Mouse (Mus musculus) adrenal gland, postnatal 36 days (tissue): ENCODE results near the gene Zfpm1. TPM values are rescaled to one million over a fixed set of nuclear protein-coding genes. Genes with fewer than 3 reads are reported as not detected.
"Not testable (repeated sequence)": the region's sequence is repeated elsewhere in the genome, so short reads cannot be mapped to it uniquely, and the experiment has no call there.

Source experiments
- DNase-seq, 2 experiments: peaks; one replicate each; pipeline ENCODE4 v3.0.0; 2021; ENCODE audit warnings: mixed read lengths in 1 of 2
- total RNA-seq, 2 experiments: library from RNA; stranded (reverse); gene quantifications; 2 replicates each; pipeline ENCODE4 v1.2.3; 2021

Zfpm1 gene
- total RNA-seq, 2 experiments from 2014 or later: 14.0 to 15.5 TPM

DNA sequence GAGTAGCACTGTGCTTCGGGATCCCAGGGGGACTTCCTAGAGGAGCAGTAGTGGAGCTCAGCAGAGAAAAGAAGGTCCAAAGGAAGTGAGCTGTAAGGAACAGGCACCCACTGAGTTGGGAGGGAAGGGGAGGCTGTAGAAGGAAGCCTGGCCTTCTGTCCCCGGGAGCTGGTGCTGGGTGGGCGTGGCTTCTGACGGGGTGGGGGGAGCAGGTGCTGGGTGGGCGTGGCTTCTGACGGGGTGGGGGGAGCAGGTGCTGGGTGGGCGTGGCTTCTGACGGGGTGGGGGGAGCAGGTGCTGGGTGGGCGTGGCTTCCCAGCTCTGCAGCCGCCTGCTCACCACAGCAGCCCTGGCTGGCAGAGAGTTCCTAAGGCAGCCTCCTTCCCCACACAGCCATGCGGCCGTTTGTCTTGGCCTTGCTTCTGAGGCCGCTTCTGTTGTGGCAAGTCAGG is 42.0 kb downstream of the Zfpm1 start:
- DNase-seq: not testable (repeated sequence)

DNA sequence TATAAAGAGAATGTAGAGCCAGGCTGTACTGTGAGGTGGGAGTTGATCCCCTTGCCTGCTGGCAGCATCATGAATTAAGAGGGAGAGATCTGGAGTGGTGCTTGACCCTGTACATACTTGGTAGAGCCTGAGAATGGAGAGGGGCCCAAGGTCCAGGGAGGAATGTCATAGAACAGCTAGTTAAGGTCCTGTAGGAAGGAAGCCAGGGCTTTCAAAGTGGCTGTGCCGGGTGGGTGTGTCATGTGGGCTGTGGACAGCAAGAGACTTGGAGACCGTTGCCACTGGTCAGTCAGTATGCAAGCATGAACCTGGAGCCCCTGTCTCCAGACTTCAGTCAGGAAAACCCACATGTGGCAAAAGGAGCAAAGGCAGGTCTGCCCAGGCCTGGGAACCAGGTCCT is 43.3 kb downstream of the Zfpm1 start:
- DNase-seq: no peak

DNA sequence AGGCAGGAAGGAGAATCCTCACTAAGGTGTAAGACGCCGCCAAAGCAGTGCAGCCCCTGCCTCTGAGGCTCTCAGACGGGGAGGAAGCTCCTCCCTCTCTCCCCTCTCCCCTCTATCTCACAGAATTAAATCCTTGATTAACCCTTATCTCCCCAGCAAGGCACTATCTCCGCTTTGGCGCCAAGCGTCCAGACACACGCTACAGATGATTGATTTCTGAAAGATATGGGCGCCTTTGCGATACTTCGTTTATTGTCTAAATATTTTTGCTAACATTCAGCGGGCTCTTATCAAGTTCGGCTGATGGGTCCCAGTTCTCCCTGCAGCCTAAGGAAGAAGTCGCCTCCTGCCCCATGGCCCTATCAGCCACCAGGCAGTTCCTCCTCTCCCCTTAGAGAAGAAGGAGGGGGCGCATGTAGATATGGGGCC is 44.2 kb downstream of the Zfpm1 start:
- DNase-seq: no peak

DNA sequence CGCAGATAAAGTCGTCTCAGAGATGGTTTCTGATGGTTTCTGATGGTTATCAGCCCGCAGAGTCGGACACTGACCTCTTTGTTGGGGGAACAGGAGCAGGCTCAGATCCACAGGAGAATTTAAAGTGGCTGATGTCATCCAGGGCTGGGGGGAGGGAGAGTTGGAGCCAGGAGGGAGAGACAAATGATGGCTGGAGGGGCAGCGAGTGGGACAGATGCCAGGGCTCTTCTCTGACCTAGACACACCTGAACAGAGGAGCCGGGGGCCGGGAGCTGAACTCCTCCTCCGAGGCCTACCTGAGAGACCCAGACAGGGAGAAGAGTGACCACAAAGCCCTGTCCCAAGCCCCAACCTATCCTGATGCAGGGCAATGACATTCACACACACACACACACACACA is 47.1 kb downstream of the Zfpm1 start:
- no peak for DNase-seq

DNA sequence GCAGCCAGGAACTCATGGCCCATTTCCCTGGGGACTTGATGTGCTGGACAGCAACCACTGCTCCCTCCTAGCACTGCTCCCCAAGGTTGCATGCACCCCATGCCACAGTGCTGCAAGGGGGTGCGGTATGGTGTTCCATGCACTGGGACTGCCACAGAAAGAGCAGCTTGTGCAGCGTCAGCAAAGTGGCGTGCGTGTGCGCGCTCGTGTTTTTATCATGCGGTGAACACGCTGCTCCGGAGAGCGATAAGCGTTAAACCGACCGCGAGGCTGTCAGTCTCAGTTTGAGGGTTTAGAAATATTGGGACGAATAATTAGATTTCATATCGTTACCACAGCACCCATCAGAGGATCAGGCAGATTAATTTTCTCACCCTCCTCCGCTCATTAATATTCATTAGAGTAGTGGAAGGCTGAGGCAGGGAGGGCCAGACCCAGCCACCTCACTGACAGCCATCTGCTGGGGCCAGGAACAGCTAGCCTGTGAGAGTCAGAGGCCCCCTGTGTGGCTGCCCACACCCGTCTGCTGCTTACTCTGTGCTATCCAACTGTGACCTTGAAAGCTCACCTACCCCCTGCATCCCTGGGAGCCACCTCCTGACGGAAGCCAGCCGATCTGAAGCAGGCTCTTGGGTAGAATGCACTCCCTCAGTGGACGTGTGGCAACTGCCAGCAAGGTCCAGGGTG is 47.8 kb downstream of the Zfpm1 start:
- DNase-seq: no peak

DNA sequence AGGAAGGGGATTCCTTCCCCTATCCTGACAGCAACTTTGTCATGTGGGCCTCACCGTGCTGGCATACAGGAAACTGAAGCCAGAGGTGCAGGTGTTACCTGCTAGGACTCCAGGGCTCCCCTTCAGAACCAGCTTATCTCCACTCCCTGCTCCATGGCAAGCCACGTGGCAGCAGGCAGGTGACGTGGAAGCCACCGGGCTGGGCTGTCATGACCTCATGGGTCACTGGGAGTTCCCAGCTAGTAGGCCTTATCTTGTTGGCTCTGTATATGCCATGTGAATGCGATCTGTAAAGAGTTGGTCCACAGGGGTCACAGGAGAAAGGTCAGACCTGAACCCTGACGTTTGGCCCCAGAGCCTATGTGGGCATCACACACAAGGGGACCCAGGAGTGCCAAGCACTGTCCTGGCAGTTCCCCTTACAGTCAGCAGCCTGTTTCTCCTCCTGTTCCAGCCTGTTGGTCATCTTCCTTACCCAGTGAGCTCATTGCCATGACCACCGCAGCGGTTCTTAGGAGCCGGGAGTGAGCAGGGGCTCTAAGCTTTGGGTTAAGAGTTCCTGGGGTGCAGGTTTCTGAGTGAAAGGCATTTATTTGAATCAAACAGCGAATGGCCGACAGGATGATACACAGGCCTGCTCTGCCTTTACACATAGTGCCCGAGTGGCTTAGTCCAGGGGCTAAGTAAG is 48.6 kb downstream of the Zfpm1 start:
- no peak for DNase-seq

DNA sequence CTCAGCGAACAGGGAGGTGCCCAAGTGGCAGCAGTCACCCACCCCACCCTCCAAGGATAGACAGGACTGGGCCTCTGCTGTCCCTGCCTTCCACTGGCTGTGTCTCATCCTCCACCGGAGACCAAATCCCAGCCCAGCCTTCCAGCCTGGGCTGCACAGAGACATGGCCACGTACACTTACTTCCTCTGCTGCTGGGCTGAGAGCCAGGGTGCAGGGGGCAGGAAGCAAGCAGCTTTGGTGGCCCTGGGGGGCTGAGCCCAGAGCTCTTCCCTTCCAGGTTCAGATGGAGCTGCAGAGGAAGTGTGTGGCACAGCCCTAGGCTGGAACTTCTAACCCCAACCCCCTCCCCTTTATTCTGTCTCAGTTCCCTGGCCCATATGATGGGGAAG is 49.2 kb downstream of the Zfpm1 start:
- DNase-seq: peak; percentile 61 to 78

DNA sequence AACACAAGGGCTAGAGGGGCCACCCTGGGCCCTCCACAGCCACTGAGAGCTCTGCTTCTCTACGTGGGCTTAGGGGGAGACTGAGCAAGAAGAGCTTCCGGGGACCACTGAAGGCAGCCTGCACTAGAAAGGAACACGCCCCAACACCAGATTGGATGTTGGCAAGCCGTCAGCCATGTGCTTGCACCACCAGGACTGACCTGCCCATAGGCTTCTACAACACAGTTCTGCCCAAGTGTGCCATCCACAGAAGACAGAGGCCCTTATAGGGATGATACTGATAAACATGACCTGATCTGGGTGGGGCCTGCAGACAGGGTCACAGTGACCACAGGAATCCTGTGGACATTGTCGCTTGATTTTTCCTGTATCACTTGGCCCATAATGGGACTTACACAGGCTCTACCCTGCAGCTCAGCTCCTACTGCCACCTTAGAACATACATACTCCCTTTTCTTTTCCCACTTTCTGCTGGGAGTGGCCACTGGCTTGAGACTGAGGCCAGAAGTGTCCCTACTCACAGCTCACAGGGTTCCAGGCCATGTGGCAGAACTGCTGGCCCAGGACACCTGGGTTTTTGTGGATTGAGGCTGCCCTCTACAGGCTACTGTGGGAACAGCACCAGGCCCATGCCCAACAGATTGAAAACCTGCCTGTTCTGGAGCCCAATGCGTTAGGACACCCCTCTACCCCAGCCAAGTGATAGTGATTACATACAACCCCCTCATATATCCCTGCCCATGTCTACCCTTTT is 51.0 kb downstream of the Zfpm1 start:
- DNase-seq: peak; percentile 86 to 88

DNA sequence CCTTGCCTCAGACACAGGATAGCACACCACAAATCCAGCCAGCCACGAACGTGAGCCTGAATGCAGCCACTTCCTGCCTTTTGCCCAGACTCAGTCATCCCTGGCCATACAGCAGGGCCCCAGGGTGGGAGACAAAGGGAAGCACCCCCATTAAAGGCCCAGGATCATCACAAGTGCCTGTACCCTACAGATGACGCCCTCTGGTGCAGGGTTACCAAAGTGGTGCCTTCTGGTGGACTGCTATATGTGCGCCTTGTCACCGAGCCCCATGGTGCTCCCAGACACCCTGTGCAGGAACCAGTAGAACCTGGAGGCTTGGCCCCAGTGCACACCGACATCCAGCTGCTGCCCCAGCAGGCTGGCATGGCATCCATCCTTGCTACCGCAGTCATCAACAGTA is 51.6 kb downstream of the Zfpm1 start:
- no peak for DNase-seq

DNA sequence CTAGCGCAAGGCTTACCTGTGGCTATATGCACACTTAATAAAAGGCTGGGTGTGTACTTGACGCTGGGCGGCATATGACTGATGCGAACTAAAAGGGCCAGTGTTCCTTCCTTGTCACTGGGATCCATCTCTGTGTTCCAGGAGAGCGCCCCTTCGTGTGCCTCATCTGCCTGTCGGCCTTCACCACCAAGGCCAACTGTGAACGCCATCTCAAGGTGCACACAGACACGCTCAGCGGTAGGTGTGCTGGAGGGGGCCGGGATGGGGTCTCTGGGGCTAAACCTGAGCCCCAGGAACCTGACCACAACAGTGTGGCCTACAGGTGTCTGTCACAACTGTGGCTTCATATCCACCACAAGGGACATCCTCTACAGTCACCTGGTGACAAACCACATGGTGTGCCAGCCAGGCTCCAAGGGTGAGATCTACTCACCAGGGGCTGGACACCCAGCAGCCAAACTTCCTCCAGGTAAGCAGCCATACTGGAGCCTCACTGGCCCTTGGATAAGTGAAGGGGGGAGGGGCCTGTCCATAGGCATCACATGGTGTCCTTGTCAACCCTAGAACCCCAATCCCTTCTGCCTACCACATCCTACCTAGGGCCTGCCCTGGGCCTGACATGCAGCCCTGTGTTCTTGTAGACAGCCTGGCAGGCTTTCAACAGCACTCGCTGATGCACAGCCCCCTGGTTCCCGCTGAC is 53.0 kb downstream of the Zfpm1 start:
- no peak for DNase-seq

DNA sequence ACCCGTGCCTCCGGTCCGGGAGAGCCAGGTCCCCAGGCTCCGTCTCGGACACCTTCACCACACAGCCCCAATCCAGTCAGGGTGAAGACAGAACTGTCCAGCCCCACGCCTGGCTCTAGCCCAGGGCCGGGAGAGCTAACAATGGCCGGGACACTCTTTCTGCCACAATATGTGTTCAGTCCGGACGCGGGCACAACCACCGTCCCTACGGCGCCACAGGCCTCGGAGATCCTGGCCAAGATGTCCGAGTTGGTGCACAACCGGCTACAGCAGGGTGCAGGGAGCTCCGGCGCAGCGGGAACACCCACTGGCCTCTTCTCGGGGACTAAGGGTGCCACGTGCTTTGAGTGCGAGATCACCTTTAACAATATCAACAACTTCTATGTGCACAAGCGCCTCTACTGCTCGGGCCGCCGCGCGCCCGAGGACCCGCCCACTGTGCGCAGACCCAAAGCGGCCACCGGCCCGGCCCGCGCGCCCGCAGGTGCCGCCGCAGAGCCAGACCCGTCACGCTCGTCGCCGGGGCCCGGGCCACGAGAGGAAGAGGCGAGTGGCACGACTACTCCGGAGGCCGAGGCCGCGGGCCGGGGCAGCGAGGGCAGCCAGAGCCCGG is 53.8 kb downstream of the Zfpm1 start:
- no peak for DNase-seq

DNA sequence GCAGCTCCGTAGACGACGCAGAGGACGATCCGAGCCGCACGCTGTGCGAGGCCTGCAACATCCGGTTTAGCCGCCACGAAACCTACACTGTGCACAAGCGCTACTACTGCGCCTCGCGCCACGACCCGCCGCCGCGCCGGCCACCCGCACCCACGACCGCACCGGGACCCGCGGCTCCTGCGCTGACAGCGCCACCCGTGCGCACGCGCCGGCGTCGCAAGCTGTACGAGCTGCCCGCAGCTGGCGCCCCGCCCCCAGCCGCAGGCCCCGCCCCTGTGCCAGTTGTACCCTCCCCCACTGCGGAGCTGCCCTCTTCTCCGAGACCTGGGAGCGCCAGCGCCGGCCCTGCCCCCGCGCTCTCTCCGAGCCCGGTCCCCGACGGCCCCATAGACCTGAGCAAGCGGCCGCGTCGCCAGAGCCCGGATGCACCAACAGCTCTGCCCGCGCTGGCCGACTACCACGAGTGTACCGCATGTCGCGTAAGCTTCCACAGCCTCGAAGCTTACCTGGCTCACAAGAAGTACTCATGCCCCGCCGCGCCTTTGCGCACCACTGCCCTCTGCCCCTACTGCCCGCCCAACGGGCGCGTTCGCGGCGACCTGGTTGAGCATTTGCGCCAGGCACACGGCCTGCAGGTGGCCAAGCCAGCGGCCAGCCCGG is 54.4 kb downstream of the Zfpm1 start:
- peak; percentile 61 to 76 for DNase-seq

DNA sequence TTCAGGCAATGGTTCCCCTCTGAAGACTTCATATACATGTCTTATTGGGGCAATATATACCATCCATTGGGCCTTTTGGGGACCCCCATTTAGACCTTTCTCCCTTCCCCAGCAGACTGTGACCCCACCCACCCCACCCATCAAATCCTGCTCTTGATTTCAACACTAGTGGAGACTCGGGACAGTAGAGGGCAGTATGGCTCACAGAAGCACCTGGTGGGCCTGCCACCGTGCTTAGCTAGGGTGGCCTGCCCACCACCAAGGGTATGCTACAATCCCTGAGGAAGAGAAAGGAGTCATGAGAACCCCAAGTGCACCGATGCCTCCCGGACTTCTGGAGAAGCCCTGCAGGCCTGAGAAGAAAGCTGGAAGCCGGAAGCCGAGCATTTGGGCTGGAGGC is 56.9 kb downstream of the Zfpm1 start:
- no peak for DNase-seq

DNA sequence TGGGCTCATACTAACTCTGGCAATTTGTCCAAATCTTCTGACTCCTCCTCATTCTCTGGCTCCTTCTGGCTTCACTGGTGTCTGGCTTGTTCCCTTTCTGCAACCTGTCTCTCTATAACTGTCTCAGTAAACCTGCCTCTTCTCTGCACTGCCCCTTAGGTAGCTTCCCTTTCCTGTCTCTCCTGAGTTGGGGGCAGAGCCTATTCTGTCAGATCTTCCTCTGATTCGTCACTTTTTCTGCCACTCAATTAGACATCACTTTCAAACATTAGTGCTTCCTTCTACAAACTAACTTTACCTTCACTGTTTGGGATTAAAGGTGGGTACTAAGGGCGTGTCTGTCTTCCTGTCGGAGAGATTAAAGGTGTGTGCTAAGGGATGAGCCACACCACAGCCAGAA is 58.8 kb downstream of the Zfpm1 start:
- DNase-seq: no peak

DNA sequence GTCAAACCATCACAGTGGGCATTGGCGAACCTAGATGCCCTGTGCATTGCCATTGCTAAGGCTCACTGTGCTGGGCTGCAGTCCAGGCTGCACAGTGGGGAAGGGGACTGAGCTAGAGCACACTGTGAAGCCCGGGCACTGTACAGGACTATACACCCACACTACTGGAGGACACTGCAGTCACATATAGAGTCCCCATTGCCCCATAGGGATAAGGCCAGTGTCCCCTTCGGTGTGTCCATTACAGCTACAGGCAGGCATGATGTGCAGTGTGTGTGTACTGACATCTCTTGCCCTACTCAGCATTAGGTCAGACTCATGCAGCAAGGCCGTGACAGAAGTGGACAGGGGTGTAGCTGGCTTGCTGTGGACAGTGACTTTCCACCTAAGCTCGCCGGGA is 59.8 kb downstream of the Zfpm1 start:
- DNase-seq: no peak

DNA sequence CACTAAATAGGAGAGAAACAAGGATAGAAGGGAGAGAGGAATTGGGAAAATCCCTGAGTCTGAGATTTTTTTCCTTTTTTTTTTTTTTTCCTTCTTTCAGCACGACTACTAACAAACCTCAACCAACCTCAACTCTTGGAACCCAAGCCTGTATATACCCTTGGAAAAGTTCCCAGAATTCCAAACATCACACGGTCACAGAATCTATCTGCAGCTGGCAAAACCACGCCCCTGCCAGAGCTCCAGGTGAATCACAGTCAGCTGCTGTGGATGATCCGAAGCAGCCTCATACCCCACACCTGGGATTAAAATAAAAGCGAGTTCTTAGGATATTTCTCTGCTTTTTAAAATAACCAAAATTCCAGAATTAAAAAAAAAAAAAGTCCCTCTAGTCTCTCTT is 60.4 kb downstream of the Zfpm1 start:
- DNase-seq: no peak

DNA sequence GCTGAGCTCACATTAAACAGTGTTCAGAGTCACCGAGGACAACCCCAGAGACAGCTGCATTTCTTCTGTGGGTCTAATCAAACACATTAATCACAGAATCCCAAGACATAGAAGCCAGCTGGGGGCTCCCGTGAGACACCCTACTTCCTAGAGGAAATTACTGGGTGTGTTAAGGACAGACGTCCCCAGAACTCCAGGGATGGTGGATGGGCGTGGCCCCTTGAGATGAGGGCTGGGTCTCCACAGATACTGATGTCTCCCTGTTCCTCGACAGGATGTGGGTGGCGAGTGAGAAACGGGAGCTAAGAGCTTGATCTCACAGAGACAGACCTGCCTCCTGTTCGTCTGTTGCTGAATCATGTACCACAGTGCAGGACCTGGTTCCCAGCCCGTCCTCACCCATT is 60.9 kb downstream of the Zfpm1 start:
- DNase-seq: no peak

DNA sequence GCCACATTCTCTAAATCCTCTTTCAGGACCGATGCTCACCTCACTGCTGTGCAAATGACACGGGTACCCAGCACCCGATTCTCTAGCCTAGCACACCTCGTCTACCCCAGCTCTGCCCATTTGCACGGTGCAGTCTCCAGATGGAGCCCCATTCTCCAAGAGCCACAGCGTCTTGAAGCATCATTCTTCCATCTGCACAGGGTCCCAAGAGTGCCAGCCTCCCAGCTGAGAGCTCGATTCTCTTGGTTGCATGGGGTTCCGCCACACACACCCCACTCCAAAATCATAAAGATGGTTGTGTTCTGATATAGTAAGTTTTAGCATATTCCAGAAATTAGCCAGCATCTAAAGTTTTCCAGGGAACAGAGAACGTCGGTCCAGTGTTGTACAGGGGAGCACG is 61.4 kb downstream of the Zfpm1 start:
- no peak for DNase-seq

DNA sequence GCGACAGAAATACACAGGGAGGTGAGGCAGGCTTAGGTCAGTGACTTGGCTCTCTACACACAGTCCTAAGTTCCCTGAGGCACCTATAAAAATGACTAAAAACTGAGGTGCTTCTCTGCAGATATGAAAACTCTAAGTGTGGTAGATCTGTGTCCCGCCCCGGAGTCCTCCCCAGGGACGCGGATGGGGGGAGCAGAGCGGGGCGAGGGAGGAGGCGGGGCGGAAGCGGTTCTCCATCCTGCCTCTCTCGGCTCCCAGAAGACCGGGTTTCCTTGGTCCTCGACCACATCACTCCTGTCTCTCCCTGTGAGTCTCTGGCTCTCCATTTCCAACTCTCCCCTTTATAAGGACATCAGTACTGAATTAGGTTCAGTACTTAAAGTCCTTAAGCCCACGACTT is 61.8 kb downstream of the Zfpm1 start:
- DNase-seq: peak; percentile 26 to 43

DNA sequence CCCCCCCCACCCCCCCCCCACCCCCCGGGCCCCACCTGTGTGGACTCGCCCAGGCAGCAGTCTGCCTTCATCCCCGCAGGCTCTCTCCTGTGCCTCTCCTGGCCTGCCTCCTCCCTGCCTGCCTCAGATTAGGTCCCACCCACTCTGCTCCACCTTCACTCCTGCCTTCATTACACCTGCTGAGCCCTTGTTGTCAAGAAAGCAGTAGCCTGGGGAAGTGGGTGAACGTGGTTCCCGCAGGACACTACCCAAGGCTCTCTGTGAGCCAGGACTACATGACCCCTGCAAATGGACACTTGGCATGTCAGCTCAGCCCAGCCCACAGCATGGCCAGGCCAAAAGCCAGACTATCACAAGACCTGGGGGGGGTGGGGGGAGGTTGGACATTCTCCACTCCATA is 62.3 kb downstream of the Zfpm1 start:
- no peak for DNase-seq
